18 mouse cellular contexts compared by ENCODE assay signal in the genomic region with DNA sequence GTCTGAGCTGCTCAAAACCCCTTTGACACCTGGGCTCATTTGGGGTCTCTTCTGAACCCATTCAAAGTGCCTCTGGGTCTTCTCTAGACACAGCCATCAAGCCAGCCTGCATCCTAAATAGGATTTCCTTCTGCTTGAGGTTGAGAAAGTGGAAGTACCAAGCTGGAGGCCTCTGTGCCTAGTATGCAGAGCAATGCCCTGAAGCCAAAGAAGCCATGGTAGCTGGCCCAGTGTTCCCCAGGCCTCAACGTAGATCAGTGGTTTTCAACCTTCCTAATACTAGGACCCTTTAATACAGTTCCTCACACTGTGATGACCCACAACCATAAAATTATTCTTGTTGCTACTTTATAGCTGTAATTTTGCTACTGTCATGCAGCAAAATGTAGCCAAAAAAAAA.
"Had no signal": no experiment of that assay in that cellular context is flagged by ENCODE, and none has a peak within 500 bp of the region (broad histone marks: within the 10 kb centered on the region; RNA-seq: fewer than 3 reads in every experiment).

No protein-coding gene starts in this region.

- DNase-seq: gastrocnemius, adult 2 months; gastrocnemius, postnatal 10 days; gastrocnemius, postnatal 25 days; heart, adult 18-20 months; heart, postnatal 10 days; heart, postnatal 4 days; kidney, adult 18-20 months; kidney, adult 8-10 months; kidney, postnatal 10 days; kidney, postnatal 25 days; kidney, postnatal 4 days; liver; liver, embryonic 13.5 days; liver, postnatal 0 days had no signal

- ATAC-seq: hindbrain, embryonic 16.5 days; inflammation-experienced regulatory T-cells, adult 6 months; intestine, embryonic 15.5 days; intestine, postnatal 0 days; liver, postnatal 0 days had no signal
